Mouse (Mus musculus) megakaryocyte progenitor cell, adult 5-6 weeks (primary cell): ENCODE data around the gene Cyp27b1. TPM values are rescaled to one million over a fixed set of nuclear protein-coding genes. Genes with fewer than 3 reads are reported as not detected.
A peak's percentile ranks its signal among the peaks of the same experiment; 100 is the strongest.

ENCODE experiments used
- ATAC-seq: replicated peaks from 2 replicates; pipeline ENCODE4 v1.8.0; 2016; ENCODE audit warnings: mild to moderate bottlenecking, moderate TSS enrichment, inconsistent platforms; ENCODE audit not compliant: poor library complexity
- total RNA-seq, 2 experiments: library from RNA; stranded (forward) in 1 of 2; stranded (reverse) in 1 of 2; fragments of 157-497, 149-512 nt in 1 of 2; fragments of 200-1000 nt in 1 of 2; gene quantifications; 2 replicates each; pipeline versions ENCODE4 v1.2.3 to v1.2.4; 2015 to 2017

Gene Cyp27b1
- total RNA-seq, 2 experiments from 2014 or later = not detected

DNA sequence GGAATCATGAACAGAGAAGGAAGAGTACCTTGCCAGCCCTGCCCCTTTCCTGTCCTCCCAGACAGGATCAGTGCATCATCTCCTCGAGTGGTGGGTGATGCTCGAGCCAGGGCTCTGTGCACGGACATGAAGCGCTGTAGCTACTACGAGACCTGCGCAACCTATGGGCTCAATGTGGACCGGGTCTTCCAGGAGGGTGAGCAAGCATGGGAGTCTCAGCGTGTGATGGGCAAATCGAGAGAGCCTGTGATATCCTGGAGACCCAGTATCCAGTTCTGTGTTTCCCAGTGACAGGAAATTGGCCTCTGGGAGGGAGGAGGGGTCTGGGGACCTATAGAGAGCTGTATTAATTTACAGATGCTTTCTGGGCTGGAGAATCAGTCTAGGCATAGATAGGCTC, 37.0 kb downstream of the Cyp27b1 start:
- no peak for ATAC-seq

DNA sequence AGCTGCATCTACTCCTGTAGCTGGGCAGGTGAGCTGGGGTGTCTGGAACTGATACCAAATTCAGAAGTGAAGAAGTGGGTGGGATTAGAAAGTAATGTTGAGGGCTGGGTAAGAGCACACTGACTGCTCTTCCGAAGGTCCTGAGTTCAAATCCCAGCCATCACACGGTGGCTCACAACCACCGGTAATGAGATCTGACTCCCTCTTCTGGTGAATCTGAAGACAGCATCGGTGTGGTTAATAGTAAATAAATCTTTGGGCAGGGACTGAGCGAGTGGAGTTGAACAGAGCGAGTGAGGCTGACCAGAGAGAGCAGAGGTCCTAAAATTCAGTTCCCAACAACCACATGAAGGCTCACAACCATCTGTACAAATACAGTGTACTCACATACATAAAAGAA, 37.6 kb downstream of the Cyp27b1 start:
- no peak for ATAC-seq

DNA sequence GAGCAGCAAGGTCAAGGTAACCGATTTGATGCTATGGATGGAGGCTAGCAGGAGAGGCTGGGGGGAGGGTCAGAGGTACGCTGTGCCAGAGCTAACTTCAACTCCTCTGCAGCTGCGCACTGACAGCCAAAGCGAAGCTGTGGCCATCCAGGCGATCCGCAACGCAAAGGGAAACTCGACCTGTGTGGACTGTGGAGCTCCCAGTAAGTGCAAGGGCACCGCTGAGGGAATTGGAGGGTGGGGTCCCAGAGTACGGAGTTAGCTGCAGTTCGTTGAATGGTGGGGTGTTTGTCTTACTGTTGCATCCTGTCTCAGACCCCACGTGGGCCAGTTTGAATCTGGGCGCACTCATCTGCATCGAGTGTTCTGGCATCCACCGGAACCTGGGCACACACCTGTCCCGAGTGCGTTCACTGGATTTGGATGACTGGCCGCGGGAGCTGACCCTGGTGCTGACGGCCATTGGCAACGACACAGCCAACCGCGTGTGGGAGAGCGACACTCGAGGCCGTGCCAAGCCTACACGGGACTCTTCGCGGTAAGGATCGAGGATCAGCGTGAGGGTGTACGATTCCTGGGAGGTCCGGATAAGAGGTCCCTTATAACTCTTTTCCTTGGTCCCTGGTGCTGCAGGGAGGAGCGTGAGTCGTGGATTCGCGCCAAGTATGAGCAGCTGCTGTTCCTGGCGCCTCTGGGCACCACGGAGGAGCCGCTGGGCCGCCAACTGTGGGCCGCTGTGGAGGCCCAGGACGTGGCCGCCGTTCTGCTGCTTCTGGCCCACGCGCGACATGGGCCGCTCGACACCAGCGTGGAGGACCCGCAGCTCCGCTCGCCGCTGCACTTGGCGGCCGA, 42.7 kb downstream of the Cyp27b1 start:
- ATAC-seq = no peak

DNA sequence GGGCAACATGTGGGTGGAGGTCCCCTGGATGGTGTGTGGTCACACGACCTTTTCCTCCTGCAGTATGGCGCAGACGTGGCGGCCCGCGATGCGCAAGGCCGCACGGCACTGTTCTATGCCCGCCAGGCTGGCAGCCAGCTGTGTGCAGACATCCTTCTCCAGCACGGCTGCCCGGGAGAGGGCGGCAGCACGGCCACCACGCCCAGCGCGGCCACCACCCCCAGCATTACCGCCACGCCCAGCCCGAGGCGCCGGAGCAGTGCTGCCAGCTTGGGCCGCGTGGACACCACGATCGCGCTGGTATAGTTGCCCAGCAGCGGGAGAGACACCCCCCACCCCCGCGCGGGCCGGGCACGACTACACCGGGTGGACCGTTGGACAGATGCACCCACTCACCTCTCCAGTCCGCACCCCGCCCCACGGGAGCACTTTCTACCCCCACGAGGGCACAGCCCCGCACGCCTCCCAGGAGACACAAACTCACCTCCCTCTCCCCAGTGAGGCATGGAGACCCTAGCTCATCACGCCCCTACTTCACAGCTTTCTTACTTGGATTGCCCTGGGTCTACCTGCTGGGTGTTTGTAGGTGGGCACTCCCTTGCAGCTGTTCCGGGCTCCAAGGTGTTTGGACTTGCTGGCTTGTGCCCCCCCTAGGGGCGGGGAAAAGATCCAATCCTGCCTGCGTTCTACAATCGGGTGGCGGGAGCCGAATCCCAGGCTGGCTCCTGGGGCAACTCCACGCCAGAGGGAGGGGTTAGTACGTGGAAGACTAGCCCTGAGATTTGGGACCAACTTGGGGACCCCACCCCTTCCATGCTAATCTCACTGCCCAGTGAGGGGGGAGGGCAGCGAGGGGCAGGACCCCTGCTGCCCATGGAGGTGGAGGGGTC, 43.7 kb downstream of the Cyp27b1 start:
- peak; percentile 15; the same call in 1 of the 2 replicates for ATAC-seq

DNA sequence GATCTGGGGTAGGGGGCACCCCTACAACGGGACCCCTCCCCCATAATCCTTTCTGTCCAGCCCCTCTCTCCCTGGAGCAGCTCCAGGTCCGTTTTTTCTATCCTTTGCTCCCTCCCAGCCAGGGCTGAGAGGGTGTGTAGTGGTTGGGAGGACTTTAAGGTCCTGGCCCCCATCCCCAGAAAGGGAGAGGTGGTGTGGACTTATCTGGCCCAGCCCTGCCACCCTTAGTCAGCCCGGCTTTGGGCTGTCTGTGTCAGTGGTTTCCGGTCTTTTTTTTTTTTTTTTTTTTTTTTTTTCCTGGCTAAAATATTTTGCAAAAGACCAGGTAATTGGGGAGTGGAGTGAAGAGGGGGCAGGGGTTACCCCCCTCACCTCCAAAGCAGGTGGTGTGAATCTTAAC, 44.7 kb downstream of the Cyp27b1 start:
- ATAC-seq = no peak; the same call in 1 of the 2 replicates

DNA sequence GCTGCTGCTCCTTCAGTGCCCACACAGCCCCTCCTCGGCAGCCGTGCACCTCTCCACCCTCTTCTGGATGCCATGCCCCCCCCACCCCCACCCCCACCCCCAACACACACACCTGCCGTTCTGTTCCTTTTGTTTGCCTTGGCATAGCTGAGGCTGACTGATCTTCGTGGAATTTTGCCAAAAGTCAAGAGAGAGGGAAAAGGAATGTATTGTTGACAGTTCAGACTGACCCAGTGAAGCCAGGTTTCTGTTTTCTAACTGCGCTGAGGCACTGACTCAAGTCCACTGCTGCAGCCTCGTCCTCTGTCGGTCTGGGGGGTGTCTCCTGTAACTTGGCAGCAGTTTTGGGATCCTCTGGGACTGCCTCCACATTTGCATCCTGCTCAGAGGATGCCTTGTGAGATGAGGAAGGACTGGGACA, 46.3 kb downstream of the Cyp27b1 start:
- no peak for ATAC-seq

DNA sequence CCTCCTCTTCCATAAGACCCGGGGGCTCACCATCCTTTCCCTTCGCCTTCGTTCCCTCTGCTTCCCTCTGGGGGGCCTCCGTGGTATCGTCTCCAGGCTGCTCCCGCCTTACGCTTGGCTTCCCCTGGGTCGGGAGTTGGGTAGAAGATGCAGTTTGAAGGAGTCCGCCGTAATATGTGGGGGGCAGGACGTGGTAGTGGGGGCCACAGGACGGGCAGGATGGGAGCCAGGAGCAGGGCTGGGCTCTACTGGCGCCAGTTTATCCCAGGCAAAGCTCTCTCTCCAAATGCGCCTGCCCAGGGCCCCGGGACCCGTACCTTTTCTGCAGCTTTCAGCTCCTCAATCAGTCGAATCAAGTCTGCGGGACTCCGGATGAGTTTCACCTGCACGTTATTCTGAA, 50.5 kb downstream of the Cyp27b1 start:
- no peak for ATAC-seq

DNA sequence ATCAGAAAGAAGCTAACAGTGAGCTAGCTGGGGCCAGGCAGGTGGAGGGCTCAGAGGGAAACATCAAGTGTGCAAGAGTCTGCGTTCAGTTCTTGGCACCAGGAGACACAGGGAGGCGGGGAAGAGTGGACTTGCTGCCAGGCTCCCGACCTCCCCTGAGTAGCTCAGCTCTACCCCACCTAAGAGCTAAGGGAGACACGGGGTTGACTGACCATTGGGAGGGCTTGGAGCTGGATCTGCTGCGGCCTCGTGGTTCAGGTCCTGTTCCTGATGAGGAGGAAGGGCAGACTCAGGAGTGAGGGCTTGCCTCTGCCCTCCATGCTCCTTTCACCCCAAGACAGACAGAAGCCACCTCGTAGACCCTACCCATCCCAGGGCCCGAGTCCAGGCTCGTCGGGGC, 51.1 kb downstream of the Cyp27b1 start:
- ATAC-seq = no peak

DNA sequence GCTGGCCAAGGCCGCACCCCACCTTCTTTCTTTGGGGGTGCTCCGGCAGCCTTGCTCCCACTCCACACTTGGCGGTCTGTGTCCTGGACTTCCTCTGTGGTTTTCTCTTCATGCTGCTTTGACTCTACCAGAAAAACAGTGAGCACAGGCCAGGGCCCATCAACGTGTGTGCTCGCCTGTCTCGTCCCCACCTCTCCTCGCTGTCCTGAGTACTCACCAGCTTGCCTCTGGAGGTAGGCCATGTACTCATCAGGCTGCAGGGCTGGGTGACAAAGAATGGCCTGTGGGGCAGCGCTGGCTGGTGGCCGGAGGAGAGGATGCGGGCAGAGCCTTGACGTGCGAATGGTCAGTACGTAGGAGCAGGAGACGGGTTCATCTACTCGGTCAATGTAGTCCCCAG, 51.8 kb downstream of the Cyp27b1 start:
- peak; percentile 7; the same call in 1 of the 2 replicates for ATAC-seq

DNA sequence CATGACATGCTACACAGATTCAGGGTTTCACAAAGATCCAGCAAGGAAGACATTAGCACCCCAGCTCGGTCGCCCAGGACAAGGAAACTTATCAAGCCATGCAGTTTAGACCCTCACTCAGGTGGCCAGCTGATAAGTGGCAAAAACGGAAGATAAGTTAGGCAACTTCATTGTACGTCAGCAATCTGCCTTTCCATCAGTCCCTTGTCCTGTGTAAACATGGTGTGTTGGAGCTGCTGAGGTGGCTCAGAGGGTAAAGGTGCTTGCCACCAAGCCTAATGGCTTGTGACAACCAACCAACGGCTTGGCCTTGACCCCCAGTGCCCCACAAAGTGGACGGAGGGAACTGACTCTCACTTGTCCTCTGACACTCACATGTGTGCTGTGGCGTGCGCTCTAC, 52.4 kb downstream of the Cyp27b1 start:
- peak; percentile 40 for ATAC-seq

DNA sequence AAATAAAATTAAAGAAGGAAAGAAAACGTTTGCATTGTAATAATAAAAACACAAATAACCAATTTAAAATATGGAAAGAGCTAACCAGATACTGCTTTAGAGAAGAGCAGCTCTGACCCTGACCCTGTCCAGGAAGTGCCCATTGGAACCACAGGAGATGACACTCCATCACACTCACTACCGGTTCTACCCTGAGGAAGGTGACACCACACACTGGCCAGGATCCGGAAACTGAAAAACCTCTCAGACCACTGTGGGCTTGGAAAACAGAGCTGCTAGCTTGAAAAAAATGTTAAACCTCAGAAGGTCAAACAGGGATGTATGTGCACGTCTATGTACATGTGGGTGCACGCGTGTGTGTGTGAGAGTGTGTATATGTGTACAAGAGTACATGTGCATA, 53.1 kb downstream of the Cyp27b1 start:
- ATAC-seq = peak; percentile 38

Other genes starting within 250 kb of the Cyp27b1 start
- 25.1 and 30.4 TPM in 2 replicates for gene Atp23, start 146.9 kb upstream of the Cyp27b1 start, total RNA-seq (2015)
- gene Atp23, start 146.9 kb upstream of the Cyp27b1 start, total RNA-seq (2017) = 10.3 and 11.1 TPM in 2 replicates
- 40.3 and 42.1 TPM in 2 replicates for gene Ctdsp2, start 69.5 kb upstream of the Cyp27b1 start, total RNA-seq (2015)
- gene Ctdsp2, start 69.5 kb upstream of the Cyp27b1 start, total RNA-seq (2017) = 16.1 and 20.9 TPM in 2 replicates
- not detected in 2 replicates for gene Avil, start 47.5 kb upstream of the Cyp27b1 start, total RNA-seq (2015)
- 0.03 TPM in 1 of 2 replicates, not detected in the other for gene Avil, start 47.5 kb upstream of the Cyp27b1 start, total RNA-seq (2017)
- 46.6 and 48.6 TPM in 2 replicates for gene Tsfm, start 17.4 kb upstream of the Cyp27b1 start, total RNA-seq (2015)
- 42.8 and 45.6 TPM in 2 replicates for gene Tsfm, start 17.4 kb upstream of the Cyp27b1 start, total RNA-seq (2017)
- 36.5 and 46.6 TPM in 2 replicates for gene Mettl1, start 6.8 kb upstream of the Cyp27b1 start, total RNA-seq (2015)
- 22.7 and 30.9 TPM in 2 replicates for gene Mettl1, start 6.8 kb upstream of the Cyp27b1 start, total RNA-seq (2017)
- gene Eef1akmt3, start 6.7 kb upstream of the Cyp27b1 start, total RNA-seq (2015) = 0.07 TPM in 1 of 2 replicates, not detected in the other
- not detected in 2 replicates for gene Eef1akmt3, start 6.7 kb upstream of the Cyp27b1 start, total RNA-seq (2017)
- gene March9, start 11.9 kb downstream of the Cyp27b1 start, total RNA-seq (2015) = 0.05 and 0.10 TPM in 2 replicates
- 0.08 TPM in 1 of 2 replicates, not detected in the other for gene March9, start 11.9 kb downstream of the Cyp27b1 start, total RNA-seq (2017)
- 781 and 827 TPM in 2 replicates for gene Cdk4, start 15.3 kb downstream of the Cyp27b1 start, total RNA-seq (2015)
- 536 and 567 TPM in 2 replicates for gene Cdk4, start 15.3 kb downstream of the Cyp27b1 start, total RNA-seq (2017)
- 93.8 and 97.5 TPM in 2 replicates for gene Tspan31, start 22.0 kb downstream of the Cyp27b1 start, total RNA-seq (2015)
- 67.2 and 73.0 TPM in 2 replicates for gene Tspan31, start 22.0 kb downstream of the Cyp27b1 start, total RNA-seq (2017)
- gene Agap2, start 27.0 kb downstream of the Cyp27b1 start, total RNA-seq (2015) = 5.3 and 9.7 TPM in 2 replicates
- gene Agap2, start 27.0 kb downstream of the Cyp27b1 start, total RNA-seq (2017) = 37.4 and 41.4 TPM in 2 replicates
- gene Os9, start 72.9 kb downstream of the Cyp27b1 start, total RNA-seq (2015) = 40.1 and 43.7 TPM in 2 replicates
- gene Os9, start 72.9 kb downstream of the Cyp27b1 start, total RNA-seq (2017) = 192 and 207 TPM in 2 replicates
- gene B4galnt1, start 117.0 kb downstream of the Cyp27b1 start, total RNA-seq (2015) = 212 and 219 TPM in 2 replicates
- gene B4galnt1, start 117.0 kb downstream of the Cyp27b1 start, total RNA-seq (2017) = 122 and 139 TPM in 2 replicates
- gene Slc26a10, start 132.4 kb downstream of the Cyp27b1 start, total RNA-seq (2015) = not detected in 2 replicates
- gene Slc26a10, start 132.4 kb downstream of the Cyp27b1 start, total RNA-seq (2017) = 0.84 and 0.87 TPM in 2 replicates
- gene Arhgef25, start 141.8 kb downstream of the Cyp27b1 start, total RNA-seq (2015) = 1.7 and 3.1 TPM in 2 replicates
- 3.0 and 5.3 TPM in 2 replicates for gene Arhgef25, start 141.8 kb downstream of the Cyp27b1 start, total RNA-seq (2017)
- gene Dtx3, start 147.5 kb downstream of the Cyp27b1 start, total RNA-seq (2015) = 23.8 and 28.0 TPM in 2 replicates
- 18.0 and 19.3 TPM in 2 replicates for gene Dtx3, start 147.5 kb downstream of the Cyp27b1 start, total RNA-seq (2017)
- gene Pip4k2c, start 163.3 kb downstream of the Cyp27b1 start, total RNA-seq (2015) = 9.7 and 11.2 TPM in 2 replicates
- 11.4 and 12.1 TPM in 2 replicates for gene Pip4k2c, start 163.3 kb downstream of the Cyp27b1 start, total RNA-seq (2017)
- 0.05 and 0.25 TPM in 2 replicates for gene Kif5a, start 215.1 kb downstream of the Cyp27b1 start, total RNA-seq (2015)
- gene Kif5a, start 215.1 kb downstream of the Cyp27b1 start, total RNA-seq (2017) = 0.04 and 0.20 TPM in 2 replicates
- 63.6 and 66.8 TPM in 2 replicates for gene Dctn2, start 218.1 kb downstream of the Cyp27b1 start, total RNA-seq (2015)
- 87.4 and 101 TPM in 2 replicates for gene Dctn2, start 218.1 kb downstream of the Cyp27b1 start, total RNA-seq (2017)
- 41.9 and 44.0 TPM in 2 replicates for gene Mbd6, start 240.8 kb downstream of the Cyp27b1 start, total RNA-seq (2015)
- gene Mbd6, start 240.8 kb downstream of the Cyp27b1 start, total RNA-seq (2017) = 4.1 and 6.8 TPM in 2 replicates